Mouse (Mus musculus) macrophage (primary cell): ENCODE data around the gene Neurl1b. TPM values are rescaled to one million over a fixed set of nuclear protein-coding genes. Genes with fewer than 3 reads are reported as not detected.
A peak's percentile ranks its signal among the peaks of the same experiment; 100 is the strongest.

Experiments
- H3K27ac ChIP-seq: fragments of 350-480 bp; formaldehyde crosslinking; 2 replicates; pipeline ENCODE4 v1.9.0; 2021
- H3K36me3 ChIP-seq: fragments of 350-480 bp; formaldehyde crosslinking; 2 replicates; pipeline ENCODE4 v1.9.0; 2021; ENCODE audit errors: inconsistent target
- H3K4me3 ChIP-seq: fragments of 350-480 bp; formaldehyde crosslinking; 2 replicates; pipeline ENCODE4 v1.9.0; 2021; ENCODE audit errors: inconsistent target
- H3K79me2 ChIP-seq: fragments of 350-480 bp; formaldehyde crosslinking; 2 replicates; pipeline ENCODE4 v1.9.0; 2021; ENCODE audit errors: inconsistent target
- WGBS: methylation state at CpG from one replicate; pipeline ENCODE4 v1.1.7; 2026; ENCODE audit warnings: inconsistent platforms; ENCODE audit not compliant: missing documents; 5-methylcytosine and 5-hydroxymethylcytosine counted together
- polyA plus RNA-seq: library from polyadenylated mRNA; stranded (reverse); fragments of 250-400 nt; gene quantifications from 3 replicates; pipeline ENCODE4 v1.2.4, GENCODE M21; 2018; ENCODE audit warnings: inconsistent platforms

Neurl1b gene
- polyA plus RNA-seq, 1 experiment from 2014 or later: 0.47 TPM

GRCm38 (mm10) chr17:26384111-26384510 is 30.5 kb upstream of the Neurl1b start:
- Histone ChIP-seq H3K36me3 (no peaks in the 10 kb centered on the region), H3K4me3 (no peak overlapping the region), H3K79me2 (no peaks in the 10 kb centered on the region), H3K27ac (no peak overlapping the region)
- 100% methylated on average over 3 of the region's 3 CpGs for WGBS

GRCm38 (mm10) chr17:26385252-26386130 is 29.1 kb upstream of the Neurl1b start:
- H3K4me3 ChIP-seq: no peak overlapping the region
- no peaks in the 10 kb centered on the region for H3K79me2 ChIP-seq
- H3K36me3 ChIP-seq: no peaks in the 10 kb centered on the region
- 83% methylated on average over 9 of the region's 11 CpGs for WGBS
- no peak overlapping the region for H3K27ac ChIP-seq

GRCm38 (mm10) chr17:26386131-26386481 is 28.5 kb upstream of the Neurl1b start:
- WGBS: 91% methylated on average over 3 of the region's 3 CpGs
- Histone ChIP-seq H3K36me3 (no peaks in the 10 kb centered on the region), H3K79me2 (no peaks in the 10 kb centered on the region), H3K27ac (no peak overlapping the region), H3K4me3 (no peak overlapping the region)

GRCm38 (mm10) chr17:26388106-26388505 is 26.5 kb upstream of the Neurl1b start:
- Histone ChIP-seq H3K27ac (no peak overlapping the region), H3K4me3 (no peak overlapping the region), H3K36me3 (no peaks in the 10 kb centered on the region), H3K79me2 (no peaks in the 10 kb centered on the region)
- 63% methylated on average over 3 of the region's 3 CpGs for WGBS

- Histone ChIP-seq H3K27ac (no peak overlapping the region), H3K4me3 (no peak overlapping the region), H3K36me3 (no peaks in the 10 kb centered on the region), H3K79me2 (no peaks in the 10 kb centered on the region)
- 90% methylated on average over 9 of the region's 9 CpGs for WGBS
Observed at GRCm38 (mm10) chr17:26389241-26389640, 25.4 kb upstream of the Neurl1b start.

GRCm38 (mm10) chr17:26390666-26391065 is 24.0 kb upstream of the Neurl1b start:
- H3K79me2 ChIP-seq: no peaks in the 10 kb centered on the region
- WGBS: 77% methylated on average over 5 of the region's 5 CpGs
- no peaks in the 10 kb centered on the region for H3K36me3 ChIP-seq
- no peak overlapping the region for H3K4me3 ChIP-seq
- H3K27ac ChIP-seq: no peak overlapping the region

GRCm38 (mm10) chr17:26392355-26392754 is 22.3 kb upstream of the Neurl1b start:
- Histone ChIP-seq H3K4me3 (no peak overlapping the region), H3K79me2 (no peaks in the 10 kb centered on the region)
- WGBS: 92% methylated on average over 7 of the region's 7 CpGs

GRCm38 (mm10) chr17:26396765-26397164 is 17.9 kb upstream of the Neurl1b start:
- Histone ChIP-seq H3K36me3 (no peaks in the 10 kb centered on the region), H3K4me3 (no peak overlapping the region), H3K79me2 (no peaks in the 10 kb centered on the region), H3K27ac (no peak overlapping the region)
- 91% methylated on average over 3 of the region's 3 CpGs for WGBS

More at GRCm38 (mm10) chr17:26392355-26392754, 22.3 kb upstream of the Neurl1b start:
- no peaks in the 10 kb centered on the region for H3K36me3 ChIP-seq
- H3K27ac ChIP-seq: no peak overlapping the region

- Histone ChIP-seq H3K79me2 (no peaks in the 10 kb centered on the region), H3K36me3 (no peaks in the 10 kb centered on the region)
- WGBS: 52% methylated on average over 5 of the region's 6 CpGs
Observed at GRCm38 (mm10) chr17:26397339-26397738, 17.3 kb upstream of the Neurl1b start.

GRCm38 (mm10) chr17:26405340-26406100 is 9.1 kb upstream of the Neurl1b start:
- Histone ChIP-seq H3K79me2 (no peaks in the 10 kb centered on the region), H3K36me3 (no peaks in the 10 kb centered on the region), H3K27ac (no peak overlapping the region), H3K4me3 (no peak overlapping the region)
- WGBS: 91% methylated on average over 10 of the region's 10 CpGs

More at GRCm38 (mm10) chr17:26397339-26397738, 17.3 kb upstream of the Neurl1b start:
- Histone ChIP-seq H3K27ac (no peak overlapping the region), H3K4me3 (no peak overlapping the region)

GRCm38 (mm10) chr17:26412967-26413366 is 1.7 kb upstream of the Neurl1b start:
- no peaks in the 10 kb centered on the region for H3K36me3 ChIP-seq
- H3K4me3 ChIP-seq: no peak overlapping the region
- H3K27ac ChIP-seq: no peak overlapping the region
- H3K79me2 ChIP-seq: no peaks in the 10 kb centered on the region
- 90% methylated on average over 4 of the region's 5 CpGs for WGBS

- peak overlapping the region; percentile 37 for H3K4me3 ChIP-seq
- WGBS: 0% methylated on average over 3 of the region's 5 CpGs
Observed at GRCm38 (mm10) chr17:26414184-26414522, 476 bp upstream of the Neurl1b start.

GRCm38 (mm10) chr17:26415355-26415865 is 781 bp downstream of the Neurl1b start:
- Histone ChIP-seq H3K4me3 (no peak overlapping the region), H3K36me3 (no peaks in the 10 kb centered on the region), H3K79me2 (no peaks in the 10 kb centered on the region), H3K27ac (no peak overlapping the region)
- WGBS: 5% methylated on average over 25 of the region's 27 CpGs

More at GRCm38 (mm10) chr17:26414184-26414522, 476 bp upstream of the Neurl1b start:
- no peaks in the 10 kb centered on the region for H3K36me3 ChIP-seq
- H3K27ac ChIP-seq: no peak overlapping the region
- no peaks in the 10 kb centered on the region for H3K79me2 ChIP-seq

GRCm38 (mm10) chr17:26416141-26416540 is 1.5 kb downstream of the Neurl1b start:
- WGBS: 84% methylated on average over 3 of the region's 3 CpGs
- no peak overlapping the region for H3K4me3 ChIP-seq
- no peak overlapping the region for H3K27ac ChIP-seq
- H3K36me3 ChIP-seq: no peaks in the 10 kb centered on the region
- H3K79me2 ChIP-seq: no peaks in the 10 kb centered on the region
